Mouse (Mus musculus): ENCODE measurements around the gene Cers5.
"Not testable (repeated sequence)": the region's sequence is repeated elsewhere in the genome, so short reads cannot be mapped to it uniquely, and the experiment has no call there.

Gene Cers5

GRCm38 (mm10) chr15:99787625-99788120, 15.0 kb upstream of the Cers5 start:
- DNase-seq, result peak; percentile 6

GRCm38 (mm10) chr15:99778677-99779335, 6.1 kb upstream of the Cers5 start:
- no peak for DNase-seq

- peak; percentile 30 for DNase-seq
These were observed 5.5 kb upstream of the Cers5 start for GRCm38 (mm10) chr15:99778148-99778547.

GRCm38 (mm10) chr15:99772925-99773324, 240 bp upstream of the Cers5 start:
- DNase-seq, result no peak

GRCm38 (mm10) chr15:99772277-99772880, 306 bp downstream of the Cers5 start:
- peak; percentile 90 for DNase-seq

GRCm38 (mm10) chr15:99771601-99772276, 946 bp downstream of the Cers5 start:
- DNase-seq, result no peak

GRCm38 (mm10) chr15:99771004-99771500, 1.6 kb downstream of the Cers5 start:
- DNase-seq, result no peak

- DNase-seq, result no peak
These were observed 3.9 kb downstream of the Cers5 start for GRCm38 (mm10) chr15:99768761-99769160.

GRCm38 (mm10) chr15:99767467-99767866, 5.2 kb downstream of the Cers5 start:
- DNase-seq, result no peak

GRCm38 (mm10) chr15:99754204-99754603, 18.5 kb downstream of the Cers5 start:
- no peak for DNase-seq

GRCm38 (mm10) chr15:99740229-99740628, 32.5 kb downstream of the Cers5 start:
- DNase-seq, result no peak

GRCm38 (mm10) chr15:99736675-99737074, 36.0 kb downstream of the Cers5 start:
- DNase-seq, result no peak

- DNase-seq, result peak; percentile 100
These were observed 37.1 kb downstream of the Cers5 start for GRCm38 (mm10) chr15:99735631-99736030.

- DNase-seq, result no peak
These were observed 39.5 kb downstream of the Cers5 start for GRCm38 (mm10) chr15:99733186-99733585.

- no peak for DNase-seq
These were observed 41.0 kb downstream of the Cers5 start for GRCm38 (mm10) chr15:99731678-99732077.

- no peak for DNase-seq
These were observed 41.5 kb downstream of the Cers5 start for GRCm38 (mm10) chr15:99731167-99731566.

GRCm38 (mm10) chr15:99729056-99729783, 43.5 kb downstream of the Cers5 start:
- no peak for DNase-seq

GRCm38 (mm10) chr15:99728211-99728610, 44.5 kb downstream of the Cers5 start:
- DNase-seq, result no peak

- DNase-seq, result no peak
These were observed 45.2 kb downstream of the Cers5 start for GRCm38 (mm10) chr15:99727525-99727924.

GRCm38 (mm10) chr15:99727039-99727438, 45.6 kb downstream of the Cers5 start:
- DNase-seq, result not testable (repeated sequence)

- no peak for DNase-seq
These were observed 46.1 kb downstream of the Cers5 start for GRCm38 (mm10) chr15:99726549-99726948.

- DNase-seq, result peak; percentile 92
These were observed 47.1 kb downstream of the Cers5 start, which contains the start of gene Cox14 for GRCm38 (mm10) chr15:99725341-99726155. Gene Cox14 (plus strand): TSS chr15:99725618.

All from thymus, postnatal 25 days (tissue).